Mouse (Mus musculus): Measurements from ENCODE around the gene Stk11.

Gene Stk11

DNA sequence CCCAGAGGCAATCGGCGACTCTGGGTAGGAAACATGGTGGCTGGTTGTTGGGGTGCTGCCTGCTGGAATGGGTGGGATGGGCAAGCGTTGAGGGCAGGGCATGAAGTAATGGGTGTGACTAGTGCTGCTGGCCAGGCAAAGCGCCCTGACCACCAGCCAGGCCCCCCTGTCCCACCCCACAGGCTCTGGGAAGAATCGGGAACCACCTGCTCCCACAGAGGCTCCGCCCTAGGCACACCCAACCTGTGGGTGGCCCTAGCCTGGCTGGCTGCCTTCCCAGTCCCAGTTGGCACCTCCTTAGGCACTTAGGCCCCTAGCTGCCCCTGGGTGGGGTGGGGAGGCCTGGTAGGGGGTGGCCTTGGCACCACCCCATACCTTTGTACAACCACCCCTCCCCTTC lies 30.3 kb downstream of the Stk11 start:
- DNase-seq: no peak

GRCm38 (mm10) chr10:80146568-80147011 lies 31.0 kb downstream of the Stk11 start:
- DNase-seq: no peak

- no peak for DNase-seq
These were observed 31.6 kb downstream of the Stk11 start for GRCm38 (mm10) chr10:80147146-80147718.

DNA sequence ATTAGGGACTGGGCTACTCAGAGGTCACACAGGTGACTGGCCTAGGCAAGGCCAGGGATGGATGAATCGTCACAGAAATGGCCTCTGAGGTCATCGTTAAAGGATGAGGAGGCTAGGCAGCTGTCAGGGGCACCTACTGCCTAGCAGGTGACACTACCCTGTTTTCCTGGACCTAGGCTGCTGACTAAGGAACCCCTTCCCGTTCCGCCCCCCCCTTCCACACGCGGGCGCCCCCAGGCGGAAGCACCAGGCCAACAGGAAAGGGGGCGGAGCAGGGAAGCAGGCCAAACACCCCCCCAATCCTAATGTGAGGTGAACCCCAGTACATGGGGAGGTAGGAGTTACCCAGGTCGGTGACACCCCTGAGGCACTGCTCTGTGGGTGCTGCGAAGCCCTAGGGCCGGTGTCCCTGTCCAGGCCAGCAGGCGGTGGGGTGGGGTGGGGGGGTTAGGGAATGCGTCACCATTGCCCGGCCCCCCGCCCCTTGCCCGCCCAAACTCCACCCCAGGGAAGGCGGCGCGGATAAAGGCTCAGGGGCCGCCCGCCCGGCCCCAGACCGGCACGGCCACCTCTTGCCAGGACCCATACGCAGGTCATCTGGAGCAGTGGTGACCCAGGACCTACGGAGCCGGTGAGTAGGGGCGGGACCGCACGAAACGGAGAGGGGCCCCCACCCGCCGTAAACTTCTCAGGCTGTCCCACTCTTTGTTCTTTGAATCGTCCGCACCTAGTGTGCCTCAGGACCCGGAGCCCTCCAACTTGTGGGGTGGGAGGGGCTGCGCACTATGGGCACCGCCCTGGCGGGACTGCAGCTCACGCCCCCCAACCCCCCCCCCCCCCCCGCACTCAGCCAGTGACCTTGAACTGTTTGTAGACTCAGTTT lies 32.4 kb downstream of the Stk11 start, which contains the start of gene Midn:
Midn (plus strand) TSS at position 554 of the 883 bp plus-strand sequence.
- DNase-seq: peak; percentile 71

- DNase-seq: peak; percentile 95
These were observed 33.1 kb downstream of the Stk11 start for GRCm38 (mm10) chr10:80148610-80149290.

DNA sequence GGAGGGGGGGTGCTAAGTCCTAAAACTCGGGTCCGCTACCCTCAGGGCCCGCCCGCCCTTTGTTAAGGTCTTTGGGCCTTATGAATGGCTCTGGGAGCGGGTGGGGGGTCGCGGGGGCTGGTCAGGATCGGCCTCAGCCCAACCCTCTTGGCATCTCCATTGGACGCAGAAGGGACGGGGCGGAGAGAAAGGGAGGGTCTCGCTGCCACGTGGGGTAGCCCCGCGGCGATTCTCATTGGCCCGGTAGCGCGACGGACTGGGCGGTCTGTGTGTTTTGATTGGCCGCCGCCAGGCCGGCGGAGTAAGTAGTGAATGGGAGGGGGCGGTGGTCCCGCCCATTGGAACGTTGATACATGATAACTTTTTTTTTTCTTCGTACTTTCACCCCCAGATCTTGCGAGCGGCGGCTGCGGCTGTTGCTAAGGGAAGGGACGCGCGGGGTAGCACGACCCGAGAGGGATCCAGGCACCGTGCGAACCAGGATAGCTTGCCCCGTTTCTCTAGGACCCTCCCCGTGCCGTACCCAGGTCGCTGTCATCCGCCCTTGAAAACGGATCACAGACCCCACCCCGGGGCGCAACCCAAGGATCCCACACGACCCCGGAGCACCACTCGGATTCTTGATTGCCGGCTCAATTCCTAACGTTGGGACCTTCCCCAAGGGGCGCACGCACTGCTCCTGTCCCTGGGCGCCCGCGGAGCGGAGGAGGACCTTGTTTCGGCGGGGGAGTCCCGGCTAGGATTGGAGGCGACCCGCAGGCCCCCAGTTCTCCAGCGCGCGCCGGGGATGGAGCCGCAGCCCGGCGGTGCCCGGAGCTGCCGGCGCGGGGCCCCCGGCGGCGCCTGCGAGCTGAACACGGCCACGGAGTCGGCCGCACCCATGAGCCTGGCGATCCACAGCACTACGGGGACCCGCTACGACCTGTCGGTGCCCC lies 34.0 kb downstream of the Stk11 start:
- DNase-seq: peak; percentile 99

DNA sequence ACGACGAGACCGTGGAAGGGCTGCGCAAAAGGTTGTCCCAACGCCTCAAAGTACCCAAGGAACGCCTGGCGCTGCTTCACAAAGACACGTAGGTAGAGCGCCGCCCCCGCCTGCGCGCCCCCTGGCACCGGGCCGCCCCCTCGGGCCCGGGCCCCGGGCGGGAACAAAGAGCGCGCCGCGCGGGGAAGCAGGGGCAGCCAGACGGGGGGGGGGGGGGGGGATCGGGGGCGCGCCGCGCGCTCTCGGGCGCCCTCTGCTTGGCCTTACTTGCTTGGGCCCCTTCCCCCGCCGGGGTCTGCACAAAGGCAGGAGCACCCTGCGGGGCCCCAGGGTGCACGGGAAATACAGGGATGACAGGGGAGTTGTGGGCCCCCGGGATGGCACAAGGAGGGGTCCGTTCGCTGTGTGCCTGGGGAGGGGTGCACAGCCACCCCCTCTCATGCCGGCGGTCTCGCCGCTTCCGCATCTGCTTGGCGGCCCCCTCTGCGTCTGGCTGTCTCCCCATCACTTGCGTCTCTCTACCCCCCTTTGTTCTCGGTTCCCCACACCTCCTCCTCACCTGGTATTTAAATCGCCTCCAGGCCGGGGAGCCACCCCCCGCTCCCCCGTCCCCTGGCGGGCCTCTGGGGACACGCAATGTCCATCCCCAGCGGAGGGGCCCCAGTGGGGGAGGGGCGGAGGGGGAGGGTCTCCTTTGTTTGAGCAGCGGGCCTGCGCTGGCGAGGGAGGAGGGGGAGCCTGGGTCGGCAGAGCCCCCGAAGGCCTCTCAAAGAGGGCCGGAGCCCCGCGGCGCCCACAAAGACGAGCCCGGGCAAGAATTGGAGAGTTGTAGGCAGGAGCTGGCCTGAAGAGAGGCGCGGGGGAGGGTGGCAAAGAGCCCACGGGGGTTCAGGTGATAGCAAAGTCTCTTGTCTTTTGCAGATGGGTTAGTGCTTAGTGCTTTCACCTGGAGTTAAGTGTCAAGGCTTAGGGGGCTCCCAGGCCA lies 34.9 kb downstream of the Stk11 start:
- DNase-seq: no peak

DNA sequence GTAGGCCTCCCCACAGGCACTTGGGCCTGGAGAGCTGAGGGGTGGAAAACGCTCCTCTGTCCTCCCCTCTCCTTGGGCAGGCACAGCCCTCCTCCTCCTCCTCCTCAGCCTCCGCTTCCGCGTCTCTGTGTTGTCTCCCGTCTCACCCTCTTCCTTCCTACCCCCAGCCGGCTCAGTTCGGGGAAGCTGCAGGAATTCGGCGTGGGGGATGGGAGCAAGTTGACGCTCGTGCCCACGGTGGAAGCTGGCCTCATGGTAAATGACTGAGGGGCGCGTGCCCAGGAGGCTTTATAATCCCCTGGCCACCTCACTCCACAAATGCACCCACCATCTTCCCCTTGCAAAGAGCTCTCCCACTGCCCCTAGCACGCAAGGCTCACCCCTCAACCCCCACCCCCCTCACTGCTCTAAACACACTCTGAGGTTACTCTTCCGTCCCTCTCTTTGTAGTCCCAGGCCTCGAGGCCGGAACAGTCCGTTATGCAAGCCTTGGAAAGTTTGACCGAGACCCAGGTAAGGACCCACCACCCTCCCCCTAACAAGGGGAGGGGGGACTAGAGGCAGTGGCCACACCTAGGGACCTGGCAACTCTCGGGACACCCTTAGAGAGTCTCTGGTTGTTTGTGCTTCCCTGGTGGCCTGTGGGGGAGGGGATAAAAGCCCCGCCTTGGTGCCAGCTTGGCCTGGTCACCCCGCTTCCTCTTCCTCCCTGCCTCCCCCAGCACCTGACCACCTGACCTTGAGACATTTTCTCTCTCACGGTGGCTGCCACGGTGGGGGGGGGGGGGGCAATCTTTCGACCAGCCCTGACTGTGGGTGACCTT lies 35.8 kb downstream of the Stk11 start:
- DNase-seq: peak; percentile 81

- DNase-seq: no peak
These were observed 36.7 kb downstream of the Stk11 start for GRCm38 (mm10) chr10:80152071-80152872.

DNA sequence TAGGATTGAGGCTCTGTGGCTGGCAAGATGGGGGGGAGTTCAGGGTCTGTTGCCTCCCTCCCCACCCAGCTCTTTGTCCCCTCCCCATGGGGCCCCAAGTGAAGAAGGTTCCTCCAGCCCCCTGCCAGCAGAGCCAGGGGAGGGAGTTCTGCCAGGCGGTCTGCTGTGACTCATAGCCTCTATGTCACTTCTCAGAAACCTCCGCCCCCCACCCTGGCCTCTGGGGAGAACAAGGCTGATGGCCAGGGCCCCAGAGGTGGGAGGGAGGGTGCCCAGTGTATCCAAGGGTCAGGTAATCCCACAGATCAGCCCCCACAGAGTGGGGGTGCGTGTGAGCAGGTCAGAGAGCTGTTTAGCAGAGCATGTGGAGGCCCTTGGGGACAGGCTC lies 37.3 kb downstream of the Stk11 start:
- no peak for DNase-seq

DNA sequence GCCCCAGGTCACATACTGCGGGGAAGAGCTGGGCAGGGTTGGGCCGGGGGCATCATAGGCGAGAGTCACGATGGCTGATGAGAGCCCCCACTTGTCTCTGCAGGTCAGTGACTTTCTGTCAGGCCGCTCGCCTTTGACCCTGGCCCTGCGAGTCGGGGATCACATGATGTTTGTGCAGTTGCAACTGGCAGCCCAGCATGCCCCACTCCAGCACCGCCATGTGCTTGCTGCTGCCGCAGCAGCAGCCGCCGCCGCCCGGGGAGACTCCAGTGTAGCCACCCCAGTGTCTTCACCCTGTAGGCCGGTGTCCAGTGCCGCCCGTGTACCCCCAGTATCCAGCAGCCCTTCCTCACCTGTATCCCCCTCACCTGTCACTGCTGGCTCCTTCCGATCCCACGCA lies 38.1 kb downstream of the Stk11 start:
- DNase-seq: no peak

DNA sequence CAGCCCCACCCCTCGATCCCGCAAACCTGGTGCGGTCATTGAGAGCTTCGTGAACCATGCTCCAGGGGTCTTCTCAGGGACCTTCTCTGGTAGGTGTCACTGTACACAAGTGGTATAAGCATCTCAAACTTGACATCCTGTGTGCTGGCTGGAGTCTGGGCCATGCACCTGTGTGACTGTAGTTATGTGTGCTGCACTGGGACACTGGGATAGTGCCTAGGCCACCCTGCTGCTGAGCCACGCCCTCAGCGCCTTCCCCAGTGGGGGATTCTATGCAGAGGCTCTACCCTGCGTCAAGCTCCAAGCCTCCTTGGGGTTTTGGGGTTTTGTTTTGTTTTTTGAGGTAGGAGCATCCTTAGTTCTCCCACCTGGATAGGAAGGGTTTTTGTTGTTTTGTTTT lies 38.8 kb downstream of the Stk11 start:
- DNase-seq: no peak

DNA sequence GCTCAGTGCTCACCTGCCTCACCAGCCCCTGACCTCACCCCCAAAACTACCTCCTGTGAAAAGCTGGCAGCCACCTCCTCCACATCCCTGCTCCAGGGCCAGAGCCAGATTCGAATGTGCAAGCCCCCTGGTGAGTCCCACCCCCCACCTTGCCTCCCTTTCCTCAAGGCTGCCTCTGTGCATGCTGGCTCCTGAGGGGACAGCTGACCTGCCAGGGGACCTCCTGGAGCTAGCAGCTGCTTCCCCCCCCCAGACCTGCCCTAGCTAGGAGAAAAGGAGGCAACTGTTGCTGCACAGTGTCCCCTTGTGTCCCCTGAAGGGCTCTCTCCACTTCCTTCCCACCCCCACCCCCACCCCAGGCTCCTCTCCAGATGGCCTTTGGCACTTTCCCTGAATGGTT lies 39.7 kb downstream of the Stk11 start:
- no peak for DNase-seq

DNA sequence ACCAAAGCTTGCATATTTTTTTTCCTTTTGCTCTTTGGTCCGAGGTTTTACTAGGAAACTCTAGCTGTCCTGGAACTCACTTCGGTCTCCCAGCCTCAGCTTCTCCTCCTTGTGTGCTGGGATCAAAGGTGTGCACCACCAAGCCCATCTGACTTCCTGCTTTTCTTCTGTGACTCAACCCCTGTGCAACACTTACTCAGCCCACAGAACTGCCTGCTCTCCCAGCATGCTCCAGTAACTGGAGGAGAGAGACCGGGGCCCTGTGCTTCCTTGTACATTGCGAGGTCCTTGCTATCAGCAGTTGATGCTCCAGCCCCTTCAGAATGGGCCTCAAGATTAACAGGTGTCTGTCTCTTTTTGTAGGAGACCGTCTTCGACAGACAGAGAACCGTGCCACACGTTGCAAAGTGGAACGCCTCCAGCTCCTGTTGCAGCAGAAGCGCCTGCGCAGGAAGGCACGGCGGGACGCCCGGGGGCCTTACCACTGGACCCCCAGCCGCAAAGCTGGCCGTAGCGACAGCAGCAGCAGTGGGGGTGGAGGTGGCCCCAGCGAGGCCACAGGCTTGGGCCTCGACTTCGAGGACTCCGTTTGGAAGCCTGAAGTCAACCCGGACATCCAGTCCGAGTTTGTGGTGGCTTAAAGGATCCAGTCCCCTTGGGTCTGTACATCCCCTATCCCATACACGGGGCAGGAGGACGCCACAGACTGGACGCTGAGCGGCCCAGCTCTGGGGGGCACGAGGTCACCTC lies 40.6 kb downstream of the Stk11 start:
- no peak for DNase-seq

DNA sequence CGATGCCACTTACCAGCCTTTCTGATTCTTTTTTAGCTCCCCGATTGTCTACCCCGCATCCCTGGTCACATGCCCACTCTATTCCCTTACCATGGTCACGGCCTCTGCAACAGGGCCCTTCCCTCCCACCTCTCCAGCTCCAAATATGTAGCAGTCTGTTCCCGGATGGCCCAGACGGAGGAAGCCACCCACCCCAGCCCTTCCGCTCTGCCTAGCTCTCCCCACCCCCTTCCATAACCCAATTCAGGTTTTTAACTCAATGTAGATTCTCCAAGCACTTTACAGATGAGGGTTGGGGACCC lies 41.1 kb downstream of the Stk11 start:
- no peak for DNase-seq

DNA sequence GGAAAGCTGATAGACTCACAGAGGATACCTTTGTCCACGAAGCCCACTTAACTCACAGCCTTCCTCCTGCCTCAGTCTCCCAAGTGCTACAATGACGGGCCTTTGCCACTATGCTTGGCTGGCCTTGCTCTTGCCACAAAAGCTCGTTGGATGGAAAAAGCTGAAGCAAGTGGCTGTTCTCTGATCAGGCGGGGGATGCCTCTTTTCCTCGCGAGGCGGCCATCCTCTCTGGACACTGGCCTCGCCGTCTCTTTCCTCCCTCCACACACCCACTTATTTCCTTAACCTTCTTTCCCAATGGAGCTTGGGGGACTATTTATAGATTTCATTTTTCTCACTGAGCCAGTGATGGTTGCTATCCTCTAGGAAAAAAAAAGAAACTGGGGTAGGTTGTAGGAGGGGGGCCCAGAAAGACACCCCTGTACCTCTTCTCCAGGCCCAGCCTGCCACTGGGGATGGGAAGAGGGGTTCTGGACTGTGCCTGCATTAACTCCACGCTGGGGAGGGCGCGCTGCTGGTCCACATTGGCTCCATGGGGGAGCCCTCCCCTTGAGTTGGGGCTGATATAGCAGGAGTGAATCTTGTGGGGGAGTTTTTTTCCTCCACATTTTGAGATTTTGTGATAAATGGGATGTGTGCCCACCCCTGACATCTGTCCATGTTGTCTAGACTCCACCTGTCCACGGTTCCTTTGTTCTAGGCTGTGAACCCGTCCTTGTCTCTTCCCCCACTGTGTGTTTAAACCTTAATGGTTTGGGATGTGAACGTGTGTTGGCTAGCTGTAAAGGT lies 41.7 kb downstream of the Stk11 start:
- no peak for DNase-seq

GRCm38 (mm10) chr10:80158307-80158986 lies 42.8 kb downstream of the Stk11 start:
- DNase-seq: peak; percentile 60
